In genomic region chr10:5207905-5208641, GRCm38 (mm10) we compare ENCODE assay signal across 8 mouse cellular contexts.
DNase-seq lines count a peak whose midpoint lies in the region; ATAC-seq lines count a peak whose summit lies in the region.

No protein-coding gene starts in this region.

- DNase-seq in limb, embryonic 10.5 days (ENCODE audit: low spot score) = no peak
- peak; percentile 62 for DNase-seq in gastrocnemius, postnatal 25 days
- no peak for DNase-seq in cerebellum, postnatal 25 days
- DNase-seq in right cerebral cortex, adult 18-20 months = no peak

- H3K27me3 ChIP-seq in limb, embryonic 12.5 days = no peaks in the 10 kb centered on the region
- no peaks in the 10 kb centered on the region for H3K27me3 ChIP-seq in limb, embryonic 10.5 days (ENCODE audit: low read depth, poor library complexity, severe bottlenecking)
- H3K27me3 ChIP-seq in kidney, embryonic 15.5 days = no peaks in the 10 kb centered on the region
- no peaks in the 10 kb centered on the region for H3K27me3 ChIP-seq in hindbrain, embryonic 12.5 days

- H3K4me2 ChIP-seq in limb, embryonic 12.5 days = no peak overlapping the region
- H3K4me2 ChIP-seq in kidney, embryonic 15.5 days = no peak overlapping the region
- no peak overlapping the region for H3K4me2 ChIP-seq in hindbrain, embryonic 12.5 days (replicated peaks)

- no peak overlapping the region for H3K4me3 ChIP-seq in limb, embryonic 12.5 days (replicated peaks)
- H3K4me3 ChIP-seq in limb, embryonic 10.5 days = no peak overlapping the region
- no peak overlapping the region for H3K4me3 ChIP-seq in kidney, embryonic 15.5 days (replicated peaks)
- H3K4me3 ChIP-seq in macrophage (ENCODE audit: inconsistent target) = no peak overlapping the region
- H3K4me3 ChIP-seq in hindbrain, embryonic 12.5 days = no peak overlapping the region

- 0 out of 2 replicates have a peak, but pooled peaks cover 11% of the 10 kb centered on the region for H3K36me3 ChIP-seq in limb, embryonic 12.5 days
- no peaks in the 10 kb centered on the region for H3K36me3 ChIP-seq in limb, embryonic 10.5 days
- H3K36me3 ChIP-seq in kidney, embryonic 15.5 days = no peaks in the 10 kb centered on the region
- no peaks in the 10 kb centered on the region for H3K36me3 ChIP-seq in macrophage (ENCODE audit: inconsistent target)
- H3K36me3 ChIP-seq in hindbrain, embryonic 12.5 days = no peaks in the 10 kb centered on the region

- ATAC-seq in limb, embryonic 12.5 days (ENCODE audit: insufficient number of reproducible peaks, insufficient read depth, low FRiP score, low TSS enrichment, low read depth) = no peak; the same call in 1 of the 2 replicates
- peak; percentile 75; the same call in 1 of the 2 replicates for ATAC-seq in kidney, embryonic 15.5 days (replicated peaks; ENCODE audit: low FRiP score)
- ATAC-seq in hindbrain, embryonic 12.5 days (ENCODE audit: low FRiP score) = no peak

- H3K79me2 ChIP-seq in macrophage (ENCODE audit: inconsistent target) = no peaks in the 10 kb centered on the region

- no peak overlapping the region for H3K9ac ChIP-seq in limb, embryonic 12.5 days (replicated peaks)
- no peak overlapping the region for H3K9ac ChIP-seq in kidney, embryonic 15.5 days
- no peak overlapping the region for H3K9ac ChIP-seq in hindbrain, embryonic 12.5 days

- peaks cover 3% of the 10 kb centered on the region; the same call in 1 of the 2 replicates for H3K4me1 ChIP-seq in limb, embryonic 12.5 days (replicated peaks)
- no peaks in the 10 kb centered on the region for H3K4me1 ChIP-seq in limb, embryonic 10.5 days
- H3K4me1 ChIP-seq in kidney, embryonic 15.5 days = no peaks in the 10 kb centered on the region
- no peaks in the 10 kb centered on the region for H3K4me1 ChIP-seq in hindbrain, embryonic 12.5 days

- 31% methylated on average over 7 of the region's 7 CpGs for WGBS in limb, embryonic 12.5 days
- 36% methylated on average over 7 of the region's 7 CpGs for WGBS in limb, embryonic 10.5 days
- 26% methylated on average over 7 of the region's 7 CpGs for WGBS in kidney, embryonic 15.5 days
- WGBS in macrophage (ENCODE audit: missing documents) = 23% methylated on average over 7 of the region's 7 CpGs
- WGBS in hindbrain, embryonic 12.5 days = 57% methylated on average over 7 of the region's 7 CpGs

- 0 out of 2 replicates have a peak overlapping the region, but pooled peaks have one; percentile 41 for H3K27ac ChIP-seq in limb, embryonic 12.5 days
- no peak overlapping the region for H3K27ac ChIP-seq in limb, embryonic 10.5 days
- H3K27ac ChIP-seq in kidney, embryonic 15.5 days = peak overlapping the region; percentile 54
- peak overlapping the region; percentile 64 for H3K27ac ChIP-seq in macrophage
- H3K27ac ChIP-seq in hindbrain, embryonic 12.5 days = no peak overlapping the region

- H3K9me3 ChIP-seq in limb, embryonic 12.5 days = no peaks in the 10 kb centered on the region
- no peaks in the 10 kb centered on the region for H3K9me3 ChIP-seq in limb, embryonic 10.5 days (replicated peaks)
- no peaks in the 10 kb centered on the region for H3K9me3 ChIP-seq in kidney, embryonic 15.5 days (replicated peaks)
- H3K9me3 ChIP-seq in hindbrain, embryonic 12.5 days (replicated peaks) = no peaks in the 10 kb centered on the region

Comparison
In these comparisons a context has a peak if more than half of its experiments do, and no peak if none do; other contexts are left out.
1. H3K27ac ChIP-seq: peak in limb, embryonic 12.5 days (single experiment), kidney, embryonic 15.5 days (single experiment) and macrophage (single experiment); none in limb, embryonic 10.5 days (single experiment) and hindbrain, embryonic 12.5 days (single experiment).